Mouse (Mus musculus): Measurements from ENCODE around the gene 6430548M08Rik.

Gene 6430548M08Rik

DNA sequence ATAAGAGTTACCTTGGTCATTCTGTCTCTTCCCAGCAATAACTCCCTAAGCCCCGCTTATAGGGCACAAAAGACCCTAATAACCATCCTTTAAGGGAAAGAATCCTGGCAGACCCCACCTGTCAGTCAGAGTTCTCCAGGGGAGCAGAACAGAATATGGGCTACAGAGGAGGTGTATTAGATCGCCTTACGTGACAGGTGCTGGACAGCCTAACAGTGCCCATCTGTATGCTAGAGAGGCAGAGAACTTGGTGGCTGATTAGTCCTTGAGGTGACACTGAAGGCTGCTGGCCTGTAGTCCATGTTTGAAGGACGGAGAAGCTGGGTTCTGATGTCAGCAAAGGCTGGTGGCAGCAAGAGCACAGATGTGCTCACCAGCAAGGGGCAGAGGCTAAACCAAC, 3.0 kb upstream of the 6430548M08Rik start:
- no peak for DNase-seq

DNA sequence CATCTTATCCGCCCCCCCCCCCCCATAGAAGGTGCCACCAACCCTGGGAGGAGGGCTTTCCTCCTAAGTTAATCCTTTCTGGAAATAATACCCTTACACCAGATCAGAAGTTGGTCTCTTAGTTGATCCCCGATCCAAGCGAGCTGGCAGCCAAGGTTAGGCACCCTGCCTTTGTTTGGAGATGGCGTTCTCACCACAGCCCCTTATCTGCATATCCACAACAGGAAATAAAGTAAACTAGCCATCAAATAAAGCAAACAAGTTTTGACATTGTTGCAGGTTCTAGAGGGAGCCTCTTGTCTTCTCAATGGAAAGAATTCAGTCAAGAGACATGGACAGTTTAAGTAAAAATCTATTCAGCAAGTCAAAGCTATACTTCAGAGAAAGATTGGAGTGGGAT, 2.6 kb upstream of the 6430548M08Rik start:
- DNase-seq = no peak

DNA sequence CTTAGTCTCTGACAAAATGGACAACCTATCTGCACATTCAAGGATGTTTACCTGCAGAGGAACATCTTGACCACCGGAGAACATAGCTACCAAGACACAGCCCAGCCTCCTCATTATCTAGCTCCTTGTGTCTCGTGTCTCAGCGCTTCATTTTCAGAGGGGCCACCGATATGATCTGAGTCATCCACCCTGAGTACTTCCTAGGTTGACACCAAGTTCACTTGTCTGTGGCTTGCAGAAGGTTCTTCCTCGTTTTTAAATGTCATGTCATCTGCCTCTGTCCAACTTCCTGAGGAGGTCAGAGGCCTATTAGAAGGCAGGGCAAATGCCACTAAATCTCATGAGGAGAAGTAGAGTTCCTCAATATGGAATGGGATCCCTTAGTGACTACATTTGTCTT, 1.4 kb upstream of the 6430548M08Rik start:
- no peak for DNase-seq

DNA sequence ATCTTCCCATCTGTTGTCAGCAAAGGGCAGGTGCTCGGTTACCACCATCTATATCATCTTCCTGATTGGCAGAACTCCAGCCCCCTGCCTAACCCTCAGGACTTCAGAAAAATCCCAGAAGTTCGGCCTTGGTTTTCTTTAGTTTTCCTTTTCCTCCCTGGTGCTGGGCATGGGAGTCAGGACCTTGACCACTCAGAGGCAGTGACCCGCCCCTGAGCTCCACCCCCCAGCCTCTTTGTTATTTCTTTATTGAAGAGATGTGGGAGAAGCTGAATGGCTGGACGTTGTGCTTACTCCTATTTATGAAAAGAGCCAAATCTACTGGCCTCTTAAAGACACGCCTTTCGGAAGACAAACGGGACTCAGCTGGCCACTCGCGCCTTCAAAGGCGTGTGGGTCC, 646 bp upstream of the 6430548M08Rik start:
- DNase-seq = peak; percentile 80

DNA sequence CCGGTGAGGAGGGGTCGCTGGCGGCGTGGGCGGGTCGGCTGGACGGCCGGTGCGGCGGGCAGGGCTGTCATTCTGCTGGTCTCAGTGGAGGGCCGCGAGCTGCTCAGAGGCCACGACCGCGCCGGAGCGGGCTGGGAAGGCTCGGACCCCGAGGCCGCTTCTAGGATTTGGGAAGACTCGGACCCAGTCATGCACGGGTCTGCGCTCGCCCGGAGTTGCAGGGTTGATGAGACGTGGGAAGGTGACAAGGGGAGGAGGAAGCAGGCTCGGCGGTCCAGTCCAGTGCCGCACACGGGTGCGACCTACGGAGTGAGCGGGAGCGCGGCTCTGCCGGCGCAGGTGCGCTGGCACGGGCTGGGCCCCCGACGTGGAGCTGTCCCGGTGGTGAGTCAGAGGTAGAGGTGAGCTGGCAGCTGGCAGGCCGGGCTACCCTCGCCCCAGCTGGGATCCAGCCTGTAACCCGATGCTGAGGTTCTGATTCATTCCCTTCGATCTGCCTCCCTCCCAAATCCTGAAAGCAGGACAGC, 426 bp downstream of the 6430548M08Rik start:
- no peak for DNase-seq

DNA sequence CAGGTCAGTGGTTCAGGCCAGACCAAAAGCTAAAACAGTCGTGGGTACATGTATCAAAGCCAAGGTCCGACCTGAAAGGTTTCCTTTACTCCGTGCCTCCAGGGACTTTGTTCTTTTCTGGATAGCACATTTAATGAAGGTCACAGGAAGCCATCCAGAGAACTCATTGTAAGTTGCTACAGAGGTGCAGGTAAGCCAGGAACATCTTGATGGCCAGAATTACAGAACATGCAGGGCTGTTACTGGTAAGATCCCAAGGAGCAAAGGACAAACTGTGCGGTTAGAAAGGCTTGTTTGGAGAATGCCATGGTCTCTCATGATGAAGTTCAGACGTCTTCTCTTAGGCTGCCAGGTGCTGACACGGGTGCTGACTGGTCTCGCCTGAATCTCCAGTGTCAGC, 2.6 kb downstream of the 6430548M08Rik start:
- no peak for DNase-seq

DNA sequence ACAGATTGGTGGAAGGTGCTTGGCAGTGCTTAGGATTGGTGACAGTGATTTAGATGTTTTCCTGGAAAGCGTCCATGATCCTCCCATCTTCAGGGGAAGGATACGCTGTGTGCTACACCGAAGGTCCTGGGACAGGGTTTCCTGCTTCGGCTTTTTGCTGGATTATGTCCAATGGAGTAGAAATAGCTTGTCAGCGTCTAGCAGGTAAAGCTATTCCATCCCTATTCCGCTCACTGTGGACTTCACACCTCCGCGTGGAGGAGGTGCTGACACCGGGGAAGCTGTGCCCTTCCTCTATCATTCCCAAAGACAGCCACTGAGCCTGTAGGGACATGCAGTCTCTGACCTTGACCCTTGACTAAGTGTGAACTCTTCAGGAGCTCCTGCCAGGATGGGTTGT, 4.2 kb downstream of the 6430548M08Rik start:
- peak; percentile 73 for DNase-seq

DNA sequence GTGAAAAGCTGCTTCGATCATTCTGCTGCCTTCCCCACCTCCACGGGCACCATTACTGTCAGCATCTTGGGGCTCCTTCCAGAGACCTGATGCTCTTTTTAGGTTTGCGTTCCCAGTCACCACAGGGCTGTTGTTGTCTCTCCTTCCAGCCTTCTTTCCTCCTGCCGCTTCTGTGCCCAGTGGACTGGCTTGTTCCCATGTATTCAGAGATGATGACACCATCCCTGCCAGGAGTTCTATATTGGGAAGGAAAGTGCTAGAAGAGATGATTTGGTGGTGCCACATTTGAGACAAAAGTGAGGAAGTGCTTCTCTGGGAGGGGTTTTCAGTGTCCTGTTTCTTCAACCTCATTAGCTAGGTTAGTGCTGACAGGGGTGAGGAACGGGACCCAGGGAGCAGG, 4.9 kb downstream of the 6430548M08Rik start:
- DNase-seq = no peak

DNA sequence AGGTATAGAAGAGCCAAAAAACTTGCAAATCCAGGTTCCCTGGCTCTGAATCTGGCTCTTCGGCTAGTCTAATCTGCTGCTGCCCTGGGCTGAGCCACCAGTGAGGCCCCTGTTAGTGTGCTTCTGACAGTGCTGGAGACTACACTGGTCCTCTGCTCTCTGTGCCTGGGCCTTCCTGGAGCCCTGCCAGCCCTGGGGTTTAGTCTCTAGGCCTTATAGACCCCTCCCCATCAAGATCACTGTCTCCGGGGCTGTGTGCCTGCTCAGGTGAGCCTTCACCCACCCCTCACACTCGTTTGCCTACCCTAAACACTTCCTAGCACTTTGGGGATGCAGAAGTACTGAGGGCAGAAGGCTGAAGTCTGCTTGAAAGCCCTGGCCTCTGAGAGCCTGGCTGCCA, 5.5 kb downstream of the 6430548M08Rik start:
- DNase-seq = no peak

DNA sequence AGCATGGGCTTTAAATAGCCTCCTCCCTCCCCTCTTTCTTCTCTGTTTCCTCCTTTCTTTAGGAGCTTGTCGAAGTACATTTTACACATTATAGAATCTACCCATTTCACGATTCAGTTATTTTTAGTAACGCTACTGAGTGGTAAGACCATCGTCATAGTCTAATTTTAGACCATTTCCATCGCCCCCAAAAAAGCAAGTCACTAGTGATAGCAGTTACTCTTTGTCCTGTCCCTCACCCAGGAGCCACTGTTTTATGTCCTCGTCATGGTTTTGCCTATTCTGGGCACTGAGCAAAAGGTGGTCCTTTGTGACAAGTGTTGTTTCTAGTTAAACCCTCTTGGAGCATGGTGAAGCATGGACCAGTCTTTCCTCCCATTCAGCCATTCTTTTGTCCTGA, 6.0 kb downstream of the 6430548M08Rik start:
- DNase-seq = no peak

DNA sequence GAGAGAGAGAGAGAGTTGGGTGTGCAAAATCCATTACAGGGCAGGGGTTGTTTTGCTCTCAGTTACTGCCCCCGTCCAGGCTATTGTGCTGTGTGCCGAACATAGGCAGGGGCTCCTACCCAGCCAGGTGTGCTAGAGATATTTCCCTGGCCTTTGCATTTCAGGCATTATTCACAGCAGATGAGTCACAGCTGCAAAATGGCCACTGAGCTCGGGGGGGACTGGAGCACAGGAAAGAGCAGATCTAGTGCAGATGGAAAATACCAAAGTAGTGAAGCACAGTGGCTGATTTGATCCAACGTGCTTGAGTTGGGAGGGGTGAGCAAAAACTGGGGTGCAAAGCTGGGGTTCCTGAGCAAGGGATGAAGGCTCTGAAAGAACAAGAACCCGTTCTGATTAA, 7.0 kb downstream of the 6430548M08Rik start:
- no peak for DNase-seq

DNA sequence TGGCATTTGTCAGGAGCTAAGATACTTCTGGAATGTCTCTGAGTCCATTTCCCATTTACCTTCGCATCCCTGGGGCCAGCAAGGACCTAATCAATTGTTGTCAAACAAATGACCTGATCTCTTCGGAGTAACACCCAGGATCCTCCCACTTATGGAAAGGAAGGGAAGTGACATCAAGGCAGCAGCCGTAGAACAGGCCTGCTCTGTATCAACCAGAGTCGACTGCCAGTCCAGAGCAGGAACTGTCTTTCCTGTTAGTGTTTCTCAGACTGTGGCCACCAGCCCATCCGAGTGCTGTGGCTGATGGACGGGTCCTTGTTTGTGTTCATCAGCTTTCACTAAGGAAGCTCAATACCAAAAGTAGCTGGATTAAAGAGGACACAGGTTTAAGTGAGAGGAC, 10.3 kb downstream of the 6430548M08Rik start:
- DNase-seq = no peak

DNA sequence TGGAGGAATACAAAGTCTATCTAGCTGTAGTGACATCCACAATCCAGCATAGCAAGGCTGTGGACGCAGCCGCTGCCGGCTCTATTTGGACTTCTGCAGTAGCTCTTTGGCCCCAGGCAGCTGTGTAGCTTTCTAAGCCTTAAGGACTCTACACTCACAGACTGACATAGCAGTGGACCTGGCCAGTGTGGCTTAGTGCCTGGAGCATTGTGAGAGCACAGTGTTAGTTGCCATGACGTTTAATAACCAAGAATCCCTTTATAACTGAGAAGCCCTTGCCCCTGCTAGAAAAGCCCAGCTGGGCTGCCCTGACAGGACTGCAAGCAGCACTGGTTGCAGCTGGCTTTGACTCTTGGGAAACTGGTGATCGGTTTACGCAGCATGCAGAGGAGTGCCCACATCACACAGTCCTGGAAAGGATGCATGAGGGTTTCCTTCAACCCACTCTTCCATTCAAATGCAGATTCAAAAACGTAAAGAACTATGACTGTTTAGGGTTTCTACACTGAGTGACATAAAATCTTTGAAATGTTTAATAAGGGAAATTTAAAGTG, 11.0 kb downstream of the 6430548M08Rik start:
- DNase-seq = no peak

DNA sequence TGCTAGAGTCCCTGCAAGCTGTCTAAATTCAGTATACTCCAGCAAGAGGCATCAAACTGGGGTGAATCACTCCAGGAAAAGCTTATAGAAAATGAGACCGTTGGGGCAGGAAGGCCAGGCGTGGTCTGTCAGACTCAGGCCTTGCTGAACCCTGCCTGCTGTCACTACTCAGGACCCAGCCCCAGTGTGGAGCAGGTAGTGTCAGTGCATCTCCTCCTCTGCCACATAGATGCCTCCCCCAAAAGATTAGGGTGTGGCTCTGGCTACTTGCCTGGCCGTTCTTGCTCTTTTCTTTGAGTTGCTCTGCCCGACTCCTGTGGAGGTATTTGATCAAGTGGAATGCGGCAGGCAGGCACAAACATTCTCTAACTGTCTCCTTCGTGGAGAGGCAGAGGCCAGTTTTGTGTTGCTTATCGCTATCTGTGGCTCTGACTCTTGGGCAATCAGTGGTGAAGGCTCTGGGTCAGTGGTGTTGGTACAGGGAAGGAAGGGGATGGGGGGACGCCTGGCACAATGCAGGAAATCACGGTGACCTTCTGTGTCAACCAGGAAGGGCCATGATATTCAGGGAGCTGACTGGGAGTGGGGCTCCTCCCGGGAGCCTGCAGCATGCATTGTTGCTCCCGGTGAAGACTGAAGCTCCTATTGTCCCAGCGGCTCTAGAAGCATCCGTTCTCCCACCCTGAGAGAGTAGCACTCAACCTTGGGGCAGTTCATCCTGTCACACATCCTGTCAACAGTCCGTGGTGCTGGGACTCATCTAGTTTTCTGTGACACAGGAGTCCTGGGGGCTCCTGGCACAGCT, 12.6 kb downstream of the 6430548M08Rik start:
- peak; percentile 59 for DNase-seq

DNA sequence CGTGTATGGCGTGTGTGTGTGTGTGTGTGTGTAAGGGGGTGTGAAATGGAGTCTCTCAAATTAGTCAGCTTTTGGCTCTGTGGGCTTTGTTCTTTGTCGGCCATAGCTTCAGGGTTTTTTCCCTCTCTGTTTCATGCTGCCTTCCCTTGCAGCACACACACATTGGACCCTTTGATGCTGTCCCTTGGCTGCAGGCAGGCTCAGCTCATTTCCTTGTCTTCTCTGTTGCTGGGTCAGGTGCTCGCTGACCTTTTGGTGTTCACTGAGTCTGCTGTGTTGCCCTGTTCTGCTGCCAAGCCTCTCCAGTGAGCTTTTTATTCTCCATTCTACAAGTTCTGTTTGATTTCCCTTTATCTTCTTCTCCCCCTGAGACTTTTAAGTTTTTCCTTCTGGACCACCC, 15.6 kb downstream of the 6430548M08Rik start:
- no peak for DNase-seq

DNA sequence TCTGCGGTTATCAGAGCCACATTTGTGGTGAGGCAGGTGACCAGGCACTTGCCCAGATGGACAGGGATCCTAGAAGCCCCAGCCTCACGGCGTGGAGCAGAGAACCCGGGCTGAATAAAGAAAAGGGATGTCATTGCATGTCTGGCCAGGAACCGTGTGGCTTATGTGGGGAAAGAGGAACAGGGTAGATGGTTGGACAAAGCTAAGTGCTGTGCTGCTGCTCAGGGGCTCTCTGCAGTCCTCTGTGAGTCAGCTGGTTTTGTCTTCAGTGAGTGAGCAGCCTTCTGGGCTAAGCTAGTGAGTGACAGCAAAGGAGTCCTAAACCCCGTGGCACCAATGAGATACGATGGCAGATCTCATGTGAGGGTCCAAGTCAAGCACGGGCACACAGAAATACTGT, 17.2 kb downstream of the 6430548M08Rik start:
- no peak for DNase-seq

DNA sequence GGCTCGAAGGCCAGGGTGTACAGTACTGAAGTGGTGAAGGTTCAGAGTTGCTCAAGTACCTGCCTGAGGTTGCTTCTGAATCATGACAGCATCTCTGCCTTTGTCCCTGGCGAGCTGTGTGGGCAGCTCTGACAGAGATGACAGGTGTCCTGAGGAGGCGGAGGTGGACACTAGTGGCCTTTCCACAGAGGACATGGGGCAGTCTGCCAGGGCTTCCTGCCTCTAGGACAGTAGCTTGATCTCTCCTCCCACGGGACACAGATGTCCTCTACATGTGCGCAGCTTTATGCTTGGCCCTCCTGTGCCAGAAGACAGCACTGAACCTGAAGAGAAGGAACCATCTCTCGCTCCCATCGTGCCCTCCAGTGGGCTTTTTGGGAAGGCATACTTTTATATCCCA, 19.2 kb downstream of the 6430548M08Rik start:
- DNase-seq = peak; percentile 78

DNA sequence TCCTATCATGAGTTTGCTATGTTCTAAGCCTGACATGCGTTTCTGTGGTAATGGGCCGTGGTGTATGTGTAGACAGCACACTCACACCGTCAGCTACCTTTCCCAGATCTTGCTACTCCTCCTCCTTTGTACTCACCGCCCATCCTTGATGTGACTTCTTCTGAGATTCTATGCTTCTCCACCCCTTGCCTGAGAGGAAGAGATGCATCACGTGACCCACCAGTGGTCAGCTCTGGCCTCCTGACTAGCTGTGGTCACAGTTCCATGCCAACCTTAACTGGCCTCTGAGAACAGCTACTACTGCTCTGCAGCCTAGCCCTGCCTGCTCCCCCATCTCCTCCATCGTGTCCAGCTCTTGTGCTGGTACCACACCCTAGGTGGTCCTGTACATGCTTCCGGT, 21.7 kb downstream of the 6430548M08Rik start:
- no peak for DNase-seq

DNA sequence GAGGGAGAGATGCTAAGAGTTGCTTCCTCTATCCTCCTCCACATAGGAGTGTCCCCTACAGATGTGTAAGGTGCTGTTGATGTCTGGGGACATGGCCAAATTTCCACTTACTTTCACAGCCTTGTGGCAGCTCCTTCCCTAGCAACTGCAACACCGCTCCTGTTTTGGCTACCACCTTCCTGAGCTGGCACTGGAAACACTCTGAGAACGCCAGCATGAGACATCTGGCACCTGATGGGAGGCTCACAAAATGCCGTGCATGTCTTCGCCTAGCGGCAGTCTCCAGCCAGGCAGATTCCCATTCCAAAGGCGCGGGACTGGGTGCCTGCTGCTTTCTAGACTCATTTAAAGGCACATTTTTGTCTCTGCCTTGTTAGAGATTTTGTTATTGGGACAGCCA, 22.7 kb downstream of the 6430548M08Rik start:
- no peak for DNase-seq

DNA sequence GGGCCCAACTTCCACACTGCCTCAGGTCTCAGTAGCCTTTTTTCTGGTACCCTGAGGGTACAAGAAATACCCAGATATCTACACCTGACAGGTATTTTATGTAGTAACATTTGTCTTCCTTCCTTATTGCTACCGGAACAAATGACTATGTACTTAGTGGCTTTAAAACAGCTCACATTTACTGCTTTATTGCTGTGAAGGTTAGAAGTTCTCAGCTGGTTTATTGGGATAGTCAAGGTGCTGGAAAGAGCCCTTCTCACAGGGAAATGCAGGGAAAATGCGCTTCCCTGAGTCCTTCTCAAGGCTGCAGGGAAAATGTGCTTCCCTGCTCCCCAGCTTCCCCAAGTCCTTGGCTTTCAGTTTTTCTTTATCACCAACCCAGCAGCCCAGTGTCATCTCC, 25.0 kb downstream of the 6430548M08Rik start:
- no peak for DNase-seq

DNA sequence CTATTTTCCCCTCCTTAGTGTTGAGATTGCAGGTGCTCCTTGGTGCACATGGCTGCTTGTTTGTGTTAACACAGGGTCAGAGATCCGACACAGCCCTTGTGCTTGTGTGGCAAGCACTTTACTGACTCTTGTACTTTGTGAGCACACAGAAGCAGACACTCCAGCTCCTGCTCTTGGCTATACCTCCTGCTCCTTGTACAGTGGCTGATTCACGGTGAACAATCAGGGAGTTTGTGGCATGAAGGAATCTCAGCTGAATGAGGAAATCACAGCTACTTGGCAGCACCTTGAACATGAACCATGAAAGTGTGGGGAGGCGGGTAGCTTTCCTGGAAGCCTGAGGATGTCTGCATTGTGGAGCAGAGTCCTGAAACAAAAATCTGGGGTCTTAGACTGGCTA, 26.8 kb downstream of the 6430548M08Rik start:
- DNase-seq = no peak

DNA sequence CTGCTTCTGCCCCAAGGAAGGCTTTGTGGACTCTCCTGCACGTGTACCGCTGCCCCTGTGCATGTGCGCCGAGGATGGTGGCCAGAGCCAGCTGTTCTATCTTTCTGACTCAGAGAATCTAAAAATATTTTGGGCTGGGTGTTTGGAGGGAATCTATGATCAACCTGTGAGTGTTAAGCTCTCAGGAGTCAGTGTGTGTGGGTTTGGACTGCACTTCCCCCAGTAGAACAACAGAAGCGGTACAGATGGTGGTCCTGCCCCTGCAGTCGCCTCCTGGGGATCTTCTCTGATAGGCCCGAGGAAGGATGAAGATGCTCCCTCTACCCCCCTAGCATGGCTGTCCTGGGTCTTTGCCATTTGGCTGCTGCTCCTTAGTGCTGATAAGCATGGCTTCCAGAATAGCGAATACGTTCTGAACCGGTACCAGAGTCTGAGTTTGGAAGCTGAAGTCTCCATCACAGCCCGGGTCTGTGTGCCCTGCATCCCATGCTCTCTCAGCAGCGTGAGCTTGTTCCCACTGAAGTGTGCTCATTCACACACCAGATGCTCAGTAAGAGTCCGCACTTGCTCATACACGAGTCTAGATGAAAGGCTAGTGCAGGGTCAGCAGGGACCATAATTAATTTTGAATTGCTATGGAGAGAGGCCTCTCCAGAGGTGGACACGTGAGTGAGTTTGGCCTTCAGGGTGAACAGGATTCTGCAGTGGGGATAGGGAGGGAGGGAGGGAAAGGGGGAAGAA, 30.1 kb downstream of the 6430548M08Rik start:
- DNase-seq = no peak

DNA sequence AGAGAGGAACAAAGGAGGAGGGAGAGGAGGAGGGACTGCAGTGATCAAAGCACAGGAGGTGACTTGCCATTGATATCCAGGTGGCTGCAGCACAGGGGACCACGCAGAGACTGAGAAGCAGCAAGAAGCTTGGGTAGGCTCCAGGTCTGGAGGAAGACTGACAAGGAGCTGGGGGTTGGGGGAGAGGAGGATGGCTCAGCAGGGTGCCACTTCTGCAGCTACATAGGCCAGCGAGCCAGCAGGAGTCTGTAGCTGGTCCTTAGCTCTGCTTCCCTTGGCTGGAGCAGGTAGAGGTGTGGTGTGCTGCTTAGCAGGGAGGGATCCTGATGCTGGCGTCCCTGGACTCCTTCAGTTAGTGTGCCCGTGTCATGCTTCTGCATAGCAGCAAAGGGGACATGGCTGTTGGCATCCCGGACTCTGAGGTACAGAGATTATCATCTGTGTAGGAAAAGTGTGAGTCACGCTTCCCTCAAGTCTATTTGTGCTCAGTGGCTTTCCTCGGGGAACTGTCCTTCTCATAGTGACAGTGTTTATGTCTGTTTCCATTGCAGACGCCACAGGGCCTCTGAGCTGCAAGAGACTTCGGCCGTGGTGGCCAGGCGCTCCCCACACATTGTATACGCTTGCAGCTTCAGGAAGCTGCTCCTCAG, 30.8 kb downstream of the 6430548M08Rik start:
- no peak for DNase-seq

Data from kidney, postnatal 14 days (tissue).